Mouse (Mus musculus) testis, postnatal 14 days (tissue): ENCODE results near the gene Lpo.

Experiments
- DNase-seq: peaks from one replicate; pipeline ENCODE4 v3.0.0; 2021; ENCODE audit warnings: low spot score

Gene Lpo

GRCm38 (mm10) chr11:87758957-87759608, 69.0 kb downstream of the Lpo start:
- no peak for DNase-seq

- no peak for DNase-seq
These were observed 69.8 kb downstream of the Lpo start for GRCm38 (mm10) chr11:87758161-87758911.

GRCm38 (mm10) chr11:87757001-87757954, 70.8 kb downstream of the Lpo start:
- no peak for DNase-seq
